Mouse (Mus musculus) urinary bladder, postnatal 10 days (tissue): ENCODE data around the gene Ube2d2b.

Experiments used
- DNase-seq: peaks from one replicate; pipeline ENCODE4 v3.0.0; 2022; ENCODE audit warnings: low spot score

Ube2d2b gene

GRCm38 (mm10) chr5:107854556-107854955, 24.7 kb downstream of the Ube2d2b start:
- no peak for DNase-seq

GRCm38 (mm10) chr5:107855546-107855945, 25.6 kb downstream of the Ube2d2b start:
- no peak for DNase-seq

GRCm38 (mm10) chr5:107858963-107859362, 29.1 kb downstream of the Ube2d2b start:
- no peak for DNase-seq

- no peak for DNase-seq
These were observed 34.1 kb downstream of the Ube2d2b start for GRCm38 (mm10) chr5:107863971-107864370.

- no peak for DNase-seq
These were observed 36.5 kb downstream of the Ube2d2b start for GRCm38 (mm10) chr5:107866127-107867126.

GRCm38 (mm10) chr5:107867970-107868904, 38.3 kb downstream of the Ube2d2b start:
- no peak for DNase-seq

- peak; percentile 66 for DNase-seq
These were observed 39.1 kb downstream of the Ube2d2b start for GRCm38 (mm10) chr5:107868905-107869424.

- no peak for DNase-seq
These were observed 39.8 kb downstream of the Ube2d2b start for GRCm38 (mm10) chr5:107869701-107870100.

GRCm38 (mm10) chr5:107873330-107873729, 43.4 kb downstream of the Ube2d2b start:
- DNase-seq: no peak

GRCm38 (mm10) chr5:107873886-107874302, 44.0 kb downstream of the Ube2d2b start:
- no peak for DNase-seq

- DNase-seq: no peak
These were observed 44.8 kb downstream of the Ube2d2b start, which contains the start of gene Evi5 for GRCm38 (mm10) chr5:107874561-107875260. Gene Evi5 (minus strand): TSS chr5:107875107.

GRCm38 (mm10) chr5:107875261-107875611, 45.3 kb downstream of the Ube2d2b start:
- no peak for DNase-seq

- DNase-seq: no peak
These were observed 47.2 kb downstream of the Ube2d2b start for GRCm38 (mm10) chr5:107877053-107877452.

- no peak for DNase-seq
These were observed 50.8 kb downstream of the Ube2d2b start for GRCm38 (mm10) chr5:107880710-107881109.
